Mouse (Mus musculus): ENCODE results near the gene Lrmp. TPM values are rescaled to one million over a fixed set of nuclear protein-coding genes. Genes with fewer than 3 reads are reported as not detected.

Lrmp gene
- polyA plus RNA-seq, 1 experiment from 2014 or later = 2.6 TPM

Other genes starting within 250 kb of the Lrmp start
- gene Bcat1, start 39.5 kb upstream of the Lrmp start, polyA plus RNA-seq (2016; fragmentation: Nextera tagmentation; extraction: Ambion mirVana) = 139 and 149 TPM in 2 replicates
- gene Casc1, start 95.4 kb downstream of the Lrmp start, polyA plus RNA-seq (2016; fragmentation: Nextera tagmentation; extraction: Ambion mirVana) = 0.38 and 0.41 TPM in 2 replicates
- gene Etfrf1, start 95.5 kb downstream of the Lrmp start, polyA plus RNA-seq (2016; fragmentation: Nextera tagmentation; extraction: Ambion mirVana) = 36.6 and 41.4 TPM in 2 replicates
- 97.6 and 102 TPM in 2 replicates for gene Kras, start 134.6 kb downstream of the Lrmp start, polyA plus RNA-seq (2016; fragmentation: Nextera tagmentation; extraction: Ambion mirVana)

Measured in midbrain, embryonic 10.5 days (tissue).